Mouse (Mus musculus): Measurements from ENCODE around the gene Ncaph2.

Ncaph2 gene

DNA sequence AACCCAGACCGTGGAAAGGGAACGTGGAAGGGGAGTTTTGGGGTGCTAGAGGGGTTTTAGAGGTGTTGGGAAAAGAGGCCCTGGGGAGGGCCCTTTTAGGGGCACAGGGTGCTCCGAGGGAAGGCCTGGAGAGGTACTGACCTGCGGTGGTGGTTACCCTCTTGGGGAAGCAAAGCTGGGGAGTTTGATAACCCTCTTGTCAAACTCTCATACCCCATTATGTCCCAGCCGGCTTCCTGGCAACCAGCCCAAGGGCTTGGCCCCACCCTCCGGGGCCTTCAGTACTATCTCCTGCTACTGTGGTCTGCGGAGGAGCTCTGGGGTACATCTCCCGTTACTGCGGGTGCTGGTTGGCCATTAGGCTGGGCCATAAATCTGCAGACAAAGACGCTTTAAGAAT lies 23.9 kb downstream of the Ncaph2 start:
- peak; percentile 43 to 51 for DNase-seq (ENCODE audit: low spot score in 2 of 2)

DNA sequence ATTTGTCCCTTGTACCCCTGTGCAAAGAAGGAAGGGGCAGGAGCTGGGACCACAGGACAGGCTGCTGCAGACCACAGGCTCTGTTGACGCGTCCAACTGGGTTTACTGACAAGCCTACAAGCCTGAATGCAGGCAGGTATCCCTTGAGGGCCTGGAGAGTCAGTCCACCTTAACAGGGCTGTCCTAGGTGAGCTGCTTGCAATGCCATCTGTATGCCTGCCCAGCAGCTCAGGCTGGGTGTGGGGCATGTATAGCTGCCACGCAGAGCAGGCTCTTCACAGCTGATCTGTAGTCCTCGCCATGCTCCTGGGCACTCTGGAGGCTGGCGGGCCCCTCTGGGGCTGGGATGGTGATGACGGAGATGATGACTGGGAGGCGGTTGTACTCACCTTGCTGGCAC lies 29.1 kb downstream of the Ncaph2 start, which contains the start of gene Klhdc7b:
Gene Klhdc7b, plus strand, starts transcription at position 301 of the 400 bp plus-strand sequence.
- DNase-seq (ENCODE audit: low spot score in 2 of 2) = no peak

DNA sequence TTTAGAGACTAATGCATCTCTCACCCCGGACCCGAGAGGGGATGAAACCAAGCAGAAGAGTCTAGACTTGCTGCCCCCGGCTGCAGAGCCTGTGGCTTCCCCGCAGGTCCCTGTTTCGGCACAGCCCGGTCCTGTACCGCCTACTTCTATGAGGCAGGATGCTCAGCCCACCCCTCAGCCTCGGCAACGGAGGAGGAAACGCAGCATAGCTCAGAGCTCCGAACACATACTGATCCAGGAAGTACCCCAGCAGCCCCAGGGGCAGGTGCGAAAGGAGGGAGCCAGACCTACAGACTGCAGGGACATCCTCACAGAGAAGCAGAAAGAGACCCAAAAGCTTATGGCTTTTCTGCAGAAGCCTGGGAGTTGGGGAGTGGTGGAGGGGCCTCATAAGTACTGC lies 31.6 kb downstream of the Ncaph2 start:
- DNase-seq (ENCODE audit: low spot score in 2 of 2) = no peak

DNA sequence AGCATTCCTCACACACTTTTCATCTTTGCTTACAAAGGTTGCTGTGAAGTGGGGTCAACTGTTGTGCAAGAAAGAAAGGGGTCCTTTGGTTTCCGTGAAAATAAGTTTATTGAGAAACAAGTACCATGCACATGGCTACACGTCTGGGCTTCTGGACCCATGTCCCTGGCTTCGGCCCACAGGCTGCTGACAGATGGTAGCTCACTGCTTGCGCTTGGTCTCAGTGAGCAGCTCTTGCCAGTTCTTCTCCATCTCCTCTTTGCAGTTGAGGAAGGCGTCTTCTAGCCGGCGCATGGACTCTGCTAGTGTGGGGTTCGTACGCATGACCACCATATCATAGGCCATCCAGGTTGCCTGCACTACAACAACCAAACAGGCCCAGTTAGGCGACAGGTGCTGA lies 34.6 kb downstream of the Ncaph2 start:
- DNase-seq (ENCODE audit: low spot score in 2 of 2) = no peak

DNA sequence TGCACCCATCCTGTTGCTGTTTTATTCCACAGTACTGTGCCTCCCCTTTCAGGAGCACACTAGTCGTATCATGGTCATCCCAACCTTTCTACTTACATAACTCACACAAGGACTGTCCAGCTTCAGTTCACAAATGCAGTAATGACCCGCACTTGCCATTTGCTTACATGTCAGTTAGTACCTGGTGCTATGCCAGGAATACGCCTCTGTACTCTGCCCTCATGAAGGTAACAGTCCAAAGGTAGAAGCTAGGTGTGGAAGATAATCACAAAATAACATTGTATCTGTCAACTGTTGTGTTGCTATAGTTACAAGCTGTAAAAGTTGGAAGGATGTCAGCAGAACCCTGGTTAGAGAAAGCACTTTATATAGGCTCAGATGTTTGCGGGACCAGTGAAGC lies 41.4 kb downstream of the Ncaph2 start:
- DNase-seq (ENCODE audit: low spot score in 2 of 2) = no peak

DNA sequence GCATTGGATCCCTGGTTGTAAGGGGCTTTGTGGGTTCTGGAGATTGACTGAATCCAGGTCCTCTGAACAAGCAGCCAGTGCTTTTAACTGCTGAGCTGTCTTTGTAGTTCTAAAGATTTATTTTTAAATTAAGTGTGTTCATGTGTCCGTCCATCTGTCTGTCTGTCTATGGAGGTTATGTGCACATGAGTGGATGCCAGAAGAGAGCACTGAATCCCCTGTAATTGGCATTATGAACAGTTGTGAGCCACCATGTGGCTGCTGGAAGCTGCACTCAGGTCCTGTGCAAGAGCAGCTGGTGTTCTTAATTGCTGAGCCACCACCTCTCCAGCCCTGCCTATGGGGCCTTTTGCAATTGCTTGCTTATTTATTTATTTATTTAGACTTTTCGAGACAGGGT lies 42.6 kb downstream of the Ncaph2 start:
- DNase-seq (ENCODE audit: low spot score in 2 of 2) = no peak

DNA sequence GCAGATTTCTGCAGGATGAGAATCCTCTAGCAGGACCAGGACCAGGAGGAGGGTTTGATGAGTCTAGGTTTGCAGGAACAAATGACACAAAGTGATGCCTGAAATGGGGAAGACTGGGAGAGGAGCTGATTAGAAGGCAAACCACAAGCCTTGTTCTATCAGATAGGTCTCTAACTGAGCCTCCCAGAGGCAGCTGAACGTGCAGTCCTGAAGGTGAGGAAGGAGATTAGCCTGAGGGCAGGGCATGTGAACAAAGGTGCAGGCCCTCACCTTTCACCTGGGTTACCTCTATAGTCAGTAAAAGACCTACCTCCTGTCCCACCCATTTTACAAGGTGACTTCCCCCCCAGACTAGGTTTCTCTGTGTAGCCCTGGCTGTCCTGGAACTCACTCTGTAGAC lies 44.2 kb downstream of the Ncaph2 start:
- DNase-seq (ENCODE audit: low spot score in 2 of 2) = no peak

DNA sequence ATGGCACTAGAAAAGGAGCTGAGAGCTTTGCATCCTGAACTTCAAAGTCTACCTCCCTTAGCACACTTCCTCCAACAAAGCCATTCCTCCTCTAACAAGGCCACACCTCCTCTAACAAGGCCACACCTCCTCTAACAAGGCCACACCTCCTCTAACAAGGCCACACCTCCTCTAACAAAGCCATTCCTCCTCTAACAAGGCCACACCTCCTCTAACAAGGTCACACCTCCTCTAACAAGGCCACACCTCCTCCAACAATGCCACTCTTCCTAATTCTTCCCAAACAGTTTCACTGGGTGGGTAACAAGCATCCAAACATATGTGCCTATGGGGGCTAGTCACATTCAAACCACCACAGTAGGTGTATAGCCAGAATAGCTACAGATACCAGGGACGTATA lies 47.0 kb downstream of the Ncaph2 start:
- no peak for DNase-seq (ENCODE audit: low spot score in 2 of 2)

DNA sequence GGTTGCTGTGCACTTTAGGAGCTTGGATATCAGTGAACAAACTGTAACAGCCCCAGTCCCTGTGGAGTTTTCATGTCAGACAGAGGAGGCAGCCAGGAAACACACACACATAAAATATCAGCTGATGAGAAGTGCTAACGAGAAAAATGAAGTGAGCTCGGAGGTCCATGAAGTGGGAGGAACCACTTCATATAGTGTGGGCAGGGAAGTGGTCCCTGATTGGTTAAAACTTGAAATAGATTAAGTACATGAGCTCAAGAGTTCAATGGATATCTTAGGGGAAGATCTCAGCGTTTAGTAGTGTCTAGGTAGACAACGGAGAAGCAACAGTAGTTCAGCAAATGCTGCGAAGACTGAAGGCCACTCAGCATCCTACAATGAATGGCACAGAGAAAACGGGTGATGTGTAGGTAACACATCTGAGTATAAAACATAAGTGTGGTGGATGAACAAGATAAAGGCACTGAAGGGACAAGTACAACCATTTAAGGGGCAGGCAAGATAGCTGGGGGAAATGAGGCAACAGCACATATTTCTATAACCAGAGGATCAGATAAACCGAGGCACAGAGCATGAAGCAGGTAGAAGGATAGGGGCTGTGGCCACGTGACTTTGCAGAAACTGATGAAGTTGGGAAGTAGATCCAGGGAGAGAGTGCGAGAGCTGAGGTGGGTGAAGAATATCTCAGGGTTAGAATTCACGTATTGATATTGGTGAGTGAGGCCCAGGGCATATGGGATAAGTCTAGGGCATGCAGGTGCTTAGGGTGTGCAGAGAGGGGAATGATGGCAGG lies 49.5 kb downstream of the Ncaph2 start:
- no peak for DNase-seq (ENCODE audit: low spot score in 2 of 2)

DNA sequence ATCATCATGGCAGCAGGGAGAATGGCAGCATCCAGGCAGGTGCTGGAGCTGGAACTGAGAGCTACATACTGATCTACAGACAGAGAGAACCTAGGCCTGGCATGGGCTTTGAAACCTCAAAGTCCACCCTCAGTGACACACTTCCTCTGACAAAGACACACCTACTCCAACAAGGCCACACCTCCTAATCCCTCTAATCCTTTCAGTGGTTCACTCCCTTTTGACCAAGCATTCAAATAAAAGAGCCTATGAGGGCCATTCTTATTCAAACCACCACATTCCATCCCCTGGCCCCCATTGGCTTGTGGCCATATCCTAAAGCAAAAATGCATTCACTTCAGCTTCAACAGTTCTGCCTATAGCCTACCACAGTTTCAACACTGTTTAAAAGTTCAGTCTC lies 51.2 kb downstream of the Ncaph2 start:
- no peak for DNase-seq (ENCODE audit: low spot score in 2 of 2)

DNA sequence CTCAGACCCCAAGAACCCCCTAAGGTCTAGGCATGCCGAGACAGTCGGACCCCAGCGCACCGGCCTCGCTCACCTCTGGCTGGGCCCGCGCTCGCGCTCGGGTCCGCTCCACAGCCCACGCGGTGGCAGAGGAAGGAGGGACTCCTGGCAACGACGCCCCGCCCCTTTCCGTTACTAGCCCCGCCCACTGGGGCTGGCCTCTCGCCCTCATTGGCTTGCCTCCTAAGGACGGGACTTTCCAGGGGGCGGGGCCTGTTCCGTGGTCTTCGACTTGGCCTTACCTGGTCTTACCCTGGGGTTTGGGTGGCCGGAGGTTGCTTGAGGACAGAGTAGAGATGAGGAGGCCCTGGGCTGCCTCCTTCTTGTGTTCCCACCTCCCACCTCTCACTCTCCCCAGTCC lies 54.6 kb downstream of the Ncaph2 start, which contains the start of gene Syce3:
Gene Syce3, minus strand, starts transcription at position 386 of the 400 bp plus-strand sequence.
- no peak for DNase-seq (ENCODE audit: low spot score in 2 of 2)

DNA sequence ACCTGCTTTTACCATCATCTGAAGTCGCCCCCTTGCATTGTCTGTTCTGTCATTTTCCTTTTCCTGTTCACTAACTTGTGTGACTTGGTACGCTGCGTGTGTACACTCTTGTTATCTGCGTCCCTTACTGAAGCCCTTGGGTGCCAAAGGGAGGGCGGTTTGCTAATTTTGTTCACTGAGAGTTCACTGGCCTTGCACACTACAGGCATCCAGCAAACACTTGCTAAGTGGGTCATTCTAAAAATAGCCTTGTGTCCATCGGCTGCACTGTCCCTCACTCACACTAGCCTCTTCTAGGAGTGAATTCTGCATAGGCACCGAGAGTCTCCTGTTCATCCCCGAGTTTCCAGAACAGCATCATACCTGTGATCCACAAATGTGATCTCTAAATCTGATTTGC lies 59.8 kb downstream of the Ncaph2 start:
- no peak for DNase-seq (ENCODE audit: low spot score in 2 of 2)

DNA sequence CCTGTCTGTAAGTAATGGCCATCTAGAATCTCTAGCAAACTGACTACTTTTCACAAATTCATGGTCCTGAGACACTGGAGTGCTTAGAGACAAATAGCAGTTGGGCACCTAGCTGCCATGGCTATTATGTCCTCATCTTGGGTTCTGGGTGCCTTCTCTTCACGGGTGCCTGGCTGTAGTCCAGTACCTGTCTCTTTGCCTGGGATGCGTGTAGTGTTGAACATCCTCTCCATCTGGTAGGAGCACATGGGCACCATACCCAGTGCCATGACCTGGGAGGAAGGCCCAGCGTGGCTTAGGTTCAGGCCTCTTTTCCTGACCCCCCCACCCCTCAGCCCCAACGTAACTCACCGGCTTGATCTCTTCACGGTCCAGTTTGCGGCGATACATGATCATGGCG lies 66.4 kb downstream of the Ncaph2 start:
- no peak for DNase-seq (ENCODE audit: low spot score in 2 of 2)
